Mouse (Mus musculus) spleen, postnatal 0 days (tissue): ENCODE results near the gene Tram1l1. TPM values are rescaled to one million over a fixed set of nuclear protein-coding genes. Genes with fewer than 3 reads are reported as not detected.

Experiments used
- polyA plus RNA-seq: library from polyadenylated mRNA; unstranded; fragments of >200 nt; fragmentation: Nextera tagmentation; extraction: Ambion mirVana; gene quantifications from 2 replicates; pipeline ENCODE4 v1.2.1, GENCODE M21; 2015

Gene Tram1l1
- polyA plus RNA-seq: 0.61 and 0.65 TPM in 2 replicates

DNA sequence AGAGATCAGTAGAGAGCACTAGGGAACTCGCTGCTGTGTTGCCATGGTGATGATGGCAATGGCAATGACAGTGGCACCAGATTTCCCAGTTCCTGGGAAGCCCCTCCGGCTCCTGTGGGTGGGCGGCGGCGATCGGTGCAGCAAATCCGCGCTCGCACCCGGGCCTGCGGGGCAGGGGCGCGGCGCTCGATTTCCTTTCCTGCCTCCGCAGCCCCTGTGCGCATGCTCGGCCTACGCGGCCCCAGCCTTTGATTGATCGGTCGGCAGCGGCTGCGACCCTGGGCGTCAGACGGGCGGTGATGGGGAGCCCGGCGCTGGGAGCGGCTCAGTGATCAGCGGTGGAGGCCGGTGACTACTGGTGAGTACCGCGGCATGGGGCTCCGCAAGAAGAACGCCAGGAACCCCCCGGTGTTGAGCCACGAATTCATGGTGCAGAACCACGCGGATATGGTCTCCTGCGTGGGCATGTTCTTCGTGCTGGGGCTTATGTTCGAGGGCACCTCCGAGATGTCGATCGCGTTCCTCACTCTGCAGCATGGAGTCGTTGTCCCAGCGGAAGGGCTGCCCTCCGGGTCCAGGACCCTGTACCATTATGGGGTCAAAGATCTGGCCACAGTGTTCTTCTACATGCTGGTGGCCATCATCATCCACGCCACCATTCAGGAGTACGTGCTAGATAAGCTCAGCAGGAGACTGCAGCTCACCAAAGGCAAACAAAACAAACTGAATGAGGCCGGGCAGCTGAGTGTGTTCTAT is at the start of gene Tram1l1:
Tram1l1 (plus strand) TSS at position 35 of the 756 bp plus-strand sequence.

Other genes with a start within 250 kb of the Tram1l1 start
- not detected in 2 replicates for gene 1700006A11Rik, start 105.2 kb downstream of the Tram1l1 start, polyA plus RNA-seq